Mouse (Mus musculus) pancreas, adult 10 weeks (tissue): ENCODE results near the gene Gan. TPM values are rescaled to one million over a fixed set of nuclear protein-coding genes. Genes with fewer than 3 reads are reported as not detected.

Experiments
- polyA plus RNA-seq: library from polyadenylated mRNA; stranded (reverse); fragments of 350-450 nt; fragmentation: Illumina TruSeq; extraction: RNeasy Lipid Tissue Mini Kit (QIAGEN cat#74804); gene quantifications from one replicate; pipeline ENCODE4 v1.2.3, GENCODE M21; 2015; ENCODE audit warnings: low read depth, low replicate concordance; ENCODE audit not compliant: insufficient read depth

Gan gene
- 1.2 TPM for polyA plus RNA-seq

GRCm38 (mm10) chr8:117158135-117158761, at the start of gene Gan:
Gene Gan (plus strand): TSS chr8:117158135.

GRCm38 (mm10) chr8:117257029-117257820, 99.3 kb downstream of the Gan start, which contains the start of gene Cmip:
Gene Cmip (plus strand): TSS chr8:117257064.

Other genes starting within 250 kb of the Gan start
- gene Cmc2, start 236.7 kb upstream of the Gan start, polyA plus RNA-seq, result 8.6 TPM
- not detected for gene Cenpn, start 236.4 kb upstream of the Gan start, polyA plus RNA-seq
- gene Atmin, start 214.7 kb upstream of the Gan start, polyA plus RNA-seq, result 2.3 TPM
- 0.44 TPM for gene 1700030J22Rik, start 179.2 kb upstream of the Gan start, polyA plus RNA-seq
- 16.5 TPM for gene Gcsh, start 164.6 kb upstream of the Gan start, polyA plus RNA-seq
- gene Pkd1l2, start 75.7 kb upstream of the Gan start, polyA plus RNA-seq, result 4.4 TPM
- gene Bco1, start 62.3 kb upstream of the Gan start, polyA plus RNA-seq, result 0.35 TPM
- gene Cmip, start 98.9 kb downstream of the Gan start, polyA plus RNA-seq, result 8.8 TPM